Mouse (Mus musculus): ENCODE results near the gene Plxdc1. TPM values are rescaled to one million over a fixed set of nuclear protein-coding genes. Genes with fewer than 3 reads are reported as not detected.

Plxdc1 gene
- polyA plus RNA-seq, 1 experiment from 2014 or later = 0.77 TPM

GRCm38 (mm10) chr11:97977797-97978196 lies 8.4 kb downstream of the Plxdc1 start:
- Histone ChIP-seq H3K9me3 (ENCODE audit: control insufficient read depth, low read length) (no peaks in the 10 kb centered on the region), H3K4me1 (replicated peaks; ENCODE audit: control insufficient read depth, insufficient read depth, low read length) (no peaks in the 10 kb centered on the region), H3K9ac (ENCODE audit: low read depth, low read length) (no peak overlapping the region), H3K4me2 (no peak overlapping the region), H3K27ac (ENCODE audit: low read depth, low read length) (no peak overlapping the region), H3K27me3 (replicated peaks; ENCODE audit: control insufficient read depth, insufficient read depth, low read length) (peaks cover 7% of the 10 kb centered on the region), H3K4me3 (ENCODE audit: low read depth, low read length) (no peak overlapping the region), H3K36me3 (ENCODE audit: control insufficient read depth, insufficient read depth, low read length) (no peaks in the 10 kb centered on the region)
- whole genome bisulfite sequencing = 63% methylated on average over 5 of the region's 5 CpGs
- ATAC-seq (replicated peaks; ENCODE audit: low FRiP score) (no peak), DNase-seq (ENCODE audit: low spot score) (no peak)

- ATAC-seq (replicated peaks; ENCODE audit: low FRiP score) (no peak), DNase-seq (ENCODE audit: low spot score) (no peak)
- Histone ChIP-seq H3K9me3 (ENCODE audit: control insufficient read depth, low read length) (no peaks in the 10 kb centered on the region), H3K27ac (ENCODE audit: low read depth, low read length) (no peak overlapping the region), H3K9ac (ENCODE audit: low read depth, low read length) (no peak overlapping the region), H3K36me3 (ENCODE audit: control insufficient read depth, insufficient read depth, low read length) (no peaks in the 10 kb centered on the region), H3K27me3 (replicated peaks; ENCODE audit: control insufficient read depth, insufficient read depth, low read length) (0 out of 2 replicates have a peak, but pooled peaks cover 2% of the 10 kb centered on the region), H3K4me1 (replicated peaks; ENCODE audit: control insufficient read depth, insufficient read depth, low read length) (no peaks in the 10 kb centered on the region), H3K4me2 (no peak overlapping the region), H3K4me3 (ENCODE audit: low read depth, low read length) (no peak overlapping the region)
- WGBS = 73% methylated on average over 5 of the region's 5 CpGs
Observed at GRCm38 (mm10) chr11:97974746-97975145, 11.5 kb downstream of the Plxdc1 start.

DNA sequence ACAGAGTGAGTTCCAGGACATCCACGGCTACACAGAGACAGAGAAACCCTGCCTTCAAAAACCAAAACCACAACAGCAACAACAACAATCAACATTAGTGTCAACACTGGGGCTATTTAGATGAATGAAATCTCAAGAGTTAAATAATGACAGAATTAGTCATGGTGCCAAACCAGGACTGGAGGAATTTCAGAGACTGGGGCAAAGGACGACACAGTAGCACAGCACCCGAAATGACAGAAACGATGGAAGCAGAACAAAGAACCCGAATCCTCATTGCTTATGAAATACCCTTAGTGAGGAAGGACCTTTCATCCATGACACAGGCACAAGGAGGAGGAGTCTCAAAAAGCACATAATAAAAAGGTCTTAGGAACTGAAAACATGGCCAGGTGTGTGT lies 12.1 kb downstream of the Plxdc1 start:
- Histone ChIP-seq H3K27ac (ENCODE audit: low read depth, low read length) (no peak overlapping the region), H3K4me2 (no peak overlapping the region), H3K9me3 (ENCODE audit: control insufficient read depth, low read length) (no peaks in the 10 kb centered on the region), H3K4me1 (replicated peaks; ENCODE audit: control insufficient read depth, insufficient read depth, low read length) (no peaks in the 10 kb centered on the region), H3K27me3 (replicated peaks; ENCODE audit: control insufficient read depth, insufficient read depth, low read length) (0 out of 2 replicates have a peak, but pooled peaks cover 2% of the 10 kb centered on the region), H3K4me3 (ENCODE audit: low read depth, low read length) (no peak overlapping the region), H3K9ac (ENCODE audit: low read depth, low read length) (no peak overlapping the region), H3K36me3 (ENCODE audit: control insufficient read depth, insufficient read depth, low read length) (no peaks in the 10 kb centered on the region)
- ATAC-seq (replicated peaks; ENCODE audit: low FRiP score) (no peak), DNase-seq (ENCODE audit: low spot score) (no peak)
- WGBS = 96% methylated on average over 5 of the region's 5 CpGs

- no peak for ATAC-seq (replicated peaks; ENCODE audit: low FRiP score)
- no peaks in the 10 kb centered on the region for H3K9me3 ChIP-seq (ENCODE audit: control insufficient read depth, low read length)
- no peak overlapping the region for H3K9ac ChIP-seq (ENCODE audit: low read depth, low read length)
- no peaks in the 10 kb centered on the region; the same call in 1 of the 2 replicates for H3K27me3 ChIP-seq (replicated peaks; ENCODE audit: control insufficient read depth, insufficient read depth, low read length)
- no peak overlapping the region for H3K27ac ChIP-seq (ENCODE audit: low read depth, low read length)
- no peak overlapping the region for H3K4me2 ChIP-seq
- 59% methylated on average over 2 of the region's 2 CpGs for WGBS
- no peak overlapping the region for H3K4me3 ChIP-seq (ENCODE audit: low read depth, low read length)
- no peaks in the 10 kb centered on the region for H3K4me1 ChIP-seq (replicated peaks; ENCODE audit: control insufficient read depth, insufficient read depth, low read length)
- DNase-seq (ENCODE audit: low spot score) = no peak
- H3K36me3 ChIP-seq (ENCODE audit: control insufficient read depth, insufficient read depth, low read length) = no peaks in the 10 kb centered on the region
Observed at GRCm38 (mm10) chr11:97972434-97972833, 13.8 kb downstream of the Plxdc1 start.

DNA sequence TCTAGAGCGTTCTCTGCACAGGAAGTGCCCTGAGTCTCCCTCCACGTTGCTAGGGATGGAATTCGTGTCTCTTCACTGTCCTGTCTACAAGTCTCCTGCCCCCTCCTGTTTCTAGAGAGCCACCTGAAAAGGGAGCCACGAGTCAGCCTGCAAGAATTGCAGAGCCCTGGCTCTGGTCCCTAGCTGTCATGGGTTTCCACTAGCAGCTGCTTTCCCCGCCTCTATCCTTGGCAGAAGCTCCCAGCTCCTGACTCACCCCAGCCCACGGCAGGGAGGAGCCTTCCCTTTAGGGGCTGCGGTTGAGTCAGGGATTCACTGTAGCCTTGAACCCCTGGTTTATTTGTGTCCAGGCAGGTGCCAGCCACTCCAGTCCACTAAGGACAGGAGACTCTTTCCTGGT lies 15.0 kb downstream of the Plxdc1 start:
- Histone ChIP-seq H3K4me3 (ENCODE audit: low read depth, low read length) (no peak overlapping the region), H3K27me3 (replicated peaks; ENCODE audit: control insufficient read depth, insufficient read depth, low read length) (no peaks in the 10 kb centered on the region; the same call in 1 of the 2 replicates), H3K9ac (ENCODE audit: low read depth, low read length) (no peak overlapping the region), H3K4me1 (replicated peaks; ENCODE audit: control insufficient read depth, insufficient read depth, low read length) (no peaks in the 10 kb centered on the region), H3K27ac (ENCODE audit: low read depth, low read length) (no peak overlapping the region), H3K4me2 (no peak overlapping the region), H3K9me3 (ENCODE audit: control insufficient read depth, low read length) (no peaks in the 10 kb centered on the region), H3K36me3 (ENCODE audit: control insufficient read depth, insufficient read depth, low read length) (no peaks in the 10 kb centered on the region)
- DNase-seq (ENCODE audit: low spot score) (no peak), ATAC-seq (replicated peaks; ENCODE audit: low FRiP score) (no peak)
- 32% methylated on average over 7 of the region's 7 CpGs for WGBS

- 79% methylated on average over 7 of the region's 7 CpGs for WGBS
- DNase-seq (ENCODE audit: low spot score) = no peak
- no peak overlapping the region for H3K4me2 ChIP-seq
Observed at GRCm38 (mm10) chr11:97970771-97971170, 15.5 kb downstream of the Plxdc1 start.

DNA sequence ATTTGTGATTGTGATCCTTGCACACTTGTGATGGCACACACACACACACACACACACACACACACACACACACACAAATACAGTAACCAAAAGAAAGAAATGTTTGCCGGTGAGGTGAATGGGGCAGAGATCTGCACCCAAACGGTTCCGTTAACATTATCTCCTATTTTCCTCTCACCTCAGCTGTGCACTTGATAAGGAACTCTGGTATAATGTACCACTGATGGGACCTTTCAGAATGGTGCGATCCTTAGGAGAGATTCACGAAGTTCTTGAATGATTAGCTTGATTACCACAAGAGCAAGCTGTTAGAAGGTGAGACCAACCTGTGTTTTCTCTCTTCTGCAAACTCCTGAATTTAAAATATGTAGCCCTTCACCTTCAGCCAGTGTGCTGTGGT lies 17.9 kb downstream of the Plxdc1 start:
- H3K27ac ChIP-seq (ENCODE audit: low read depth, low read length) = no peak overlapping the region
- 67% methylated on average over 5 of the region's 5 CpGs for WGBS

More at GRCm38 (mm10) chr11:97970771-97971170, 15.5 kb downstream of the Plxdc1 start:
- H3K4me3 ChIP-seq (ENCODE audit: low read depth, low read length) = no peak overlapping the region
- no peaks in the 10 kb centered on the region for H3K4me1 ChIP-seq (replicated peaks; ENCODE audit: control insufficient read depth, insufficient read depth, low read length)
- no peak for ATAC-seq (replicated peaks; ENCODE audit: low FRiP score)
- H3K9me3 ChIP-seq (ENCODE audit: control insufficient read depth, low read length) = no peaks in the 10 kb centered on the region
- no peak overlapping the region for H3K9ac ChIP-seq (ENCODE audit: low read depth, low read length)
- H3K27ac ChIP-seq (ENCODE audit: low read depth, low read length) = no peak overlapping the region
- no peaks in the 10 kb centered on the region; the same call in 1 of the 2 replicates for H3K27me3 ChIP-seq (replicated peaks; ENCODE audit: control insufficient read depth, insufficient read depth, low read length)
- H3K36me3 ChIP-seq (ENCODE audit: control insufficient read depth, insufficient read depth, low read length) = no peaks in the 10 kb centered on the region

DNA sequence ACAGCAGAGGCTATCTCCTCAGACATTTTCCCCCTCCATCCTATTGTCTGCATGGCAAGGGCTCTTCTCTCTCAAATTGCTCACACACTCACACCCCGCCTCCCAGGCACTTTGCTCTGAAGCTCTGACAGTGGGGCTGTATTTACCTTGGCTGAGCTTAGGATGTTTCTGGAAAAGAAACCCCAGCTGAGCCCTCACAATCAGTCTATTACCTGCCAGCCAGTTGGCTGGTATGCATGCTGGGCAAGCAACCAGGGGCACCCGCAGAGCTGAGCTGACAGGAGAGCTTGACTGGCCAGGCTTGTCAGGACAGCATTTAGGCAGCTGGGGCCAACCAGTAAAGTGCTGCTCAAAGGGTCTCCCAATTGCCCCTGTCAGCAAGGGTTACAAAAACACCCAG lies 19.1 kb downstream of the Plxdc1 start:
- Histone ChIP-seq H3K4me1 (replicated peaks; ENCODE audit: control insufficient read depth, insufficient read depth, low read length) (no peaks in the 10 kb centered on the region), H3K36me3 (ENCODE audit: control insufficient read depth, insufficient read depth, low read length) (no peaks in the 10 kb centered on the region), H3K4me3 (ENCODE audit: low read depth, low read length) (no peak overlapping the region), H3K27ac (ENCODE audit: low read depth, low read length) (no peak overlapping the region), H3K9ac (ENCODE audit: low read depth, low read length) (no peak overlapping the region), H3K4me2 (no peak overlapping the region), H3K9me3 (ENCODE audit: control insufficient read depth, low read length) (no peaks in the 10 kb centered on the region), H3K27me3 (replicated peaks; ENCODE audit: control insufficient read depth, insufficient read depth, low read length) (peaks cover 2% of the 10 kb centered on the region; the same call in 1 of the 2 replicates)
- WGBS = 61% methylated on average over 2 of the region's 2 CpGs
- DNase-seq (ENCODE audit: low spot score) (no peak), ATAC-seq (replicated peaks; ENCODE audit: low FRiP score) (no peak)

More for the DNA sequence above, 17.9 kb downstream of the Plxdc1 start:
- no peaks in the 10 kb centered on the region for H3K9me3 ChIP-seq (ENCODE audit: control insufficient read depth, low read length)
- no peak overlapping the region for H3K4me2 ChIP-seq
- no peaks in the 10 kb centered on the region for H3K36me3 ChIP-seq (ENCODE audit: control insufficient read depth, insufficient read depth, low read length)
- ATAC-seq (replicated peaks; ENCODE audit: low FRiP score) = no peak
- H3K9ac ChIP-seq (ENCODE audit: low read depth, low read length) = no peak overlapping the region
- no peak overlapping the region for H3K4me3 ChIP-seq (ENCODE audit: low read depth, low read length)
- DNase-seq (ENCODE audit: low spot score) = no peak
- H3K4me1 ChIP-seq (replicated peaks; ENCODE audit: control insufficient read depth, insufficient read depth, low read length) = no peaks in the 10 kb centered on the region
- H3K27me3 ChIP-seq (replicated peaks; ENCODE audit: control insufficient read depth, insufficient read depth, low read length) = no peaks in the 10 kb centered on the region; the same call in 1 of the 2 replicates

DNA sequence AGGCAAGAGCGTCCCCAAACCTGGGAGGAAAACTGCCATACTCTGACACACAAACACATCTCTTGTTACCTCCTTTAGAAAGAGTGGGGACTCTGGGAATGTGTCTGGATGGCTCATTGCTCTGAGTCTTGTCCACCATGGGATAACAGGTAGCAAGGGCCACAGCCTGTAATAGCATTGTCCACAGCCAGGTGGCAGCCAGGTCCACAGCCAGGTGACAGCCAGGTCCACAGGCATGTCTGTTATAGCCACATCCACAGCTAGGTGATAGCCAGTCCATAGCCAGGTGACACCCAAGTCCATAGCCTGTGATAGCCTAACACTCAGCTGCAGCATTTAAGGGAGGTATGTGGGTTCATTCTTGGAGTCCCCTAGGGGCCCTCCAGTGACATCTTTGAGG lies 25.3 kb downstream of the Plxdc1 start:
- WGBS = 89% methylated on average over 1 of the region's 1 CpGs
- DNase-seq (ENCODE audit: low spot score) = no peak
- no peak for ATAC-seq (replicated peaks; ENCODE audit: low FRiP score)
- Histone ChIP-seq H3K27ac (ENCODE audit: low read depth, low read length) (no peak overlapping the region), H3K9ac (ENCODE audit: low read depth, low read length) (no peak overlapping the region), H3K4me1 (replicated peaks; ENCODE audit: control insufficient read depth, insufficient read depth, low read length) (no peaks in the 10 kb centered on the region), H3K4me3 (ENCODE audit: low read depth, low read length) (no peak overlapping the region), H3K4me2 (no peak overlapping the region), H3K27me3 (replicated peaks; ENCODE audit: control insufficient read depth, insufficient read depth, low read length) (peaks cover 2% of the 10 kb centered on the region; the same call in 1 of the 2 replicates), H3K36me3 (ENCODE audit: control insufficient read depth, insufficient read depth, low read length) (no peaks in the 10 kb centered on the region), H3K9me3 (ENCODE audit: control insufficient read depth, low read length) (no peaks in the 10 kb centered on the region)

Measured in liver, embryonic 11.5 days (tissue).